Mouse (Mus musculus) heart, postnatal 0 days (tissue): ENCODE measurements around the gene 4930442H23Rik. TPM values are rescaled to one million over a fixed set of nuclear protein-coding genes. Genes with fewer than 3 reads are reported as not detected.

ENCODE experiments used
- ATAC-seq: fragments of 200-750 bp; cut with Nextera tagmentation; 2 replicates; pipeline ENCODE4 v1.8.0; 2017; ENCODE audit warnings: low read depth, moderate number of reproducible peaks, moderate library complexity; ENCODE audit not compliant: insufficient read depth
- DNase-seq: peaks from one replicate; pipeline ENCODE4 v3.0.0-alpha.2; 2016; ENCODE audit warnings: low spot score
- H3K27ac ChIP-seq: fragments of 300-500 bp; sonication (generic); 2 replicates; pipeline ENCODE4 v1.5.1; 2014; ENCODE audit warnings: low read depth, mild to moderate bottlenecking
- H3K27me3 ChIP-seq: fragments of 300-500 bp; sonication (generic); 2 replicates; pipeline ENCODE4 v1.6.1; 2014; ENCODE audit warnings: low read length, mixed read lengths; ENCODE audit not compliant: control insufficient read depth, insufficient read depth
- H3K36me3 ChIP-seq: fragments of 300-500 bp; sonication (generic); replicated peaks from 2 replicates; pipeline ENCODE4 v1.6.1; 2014; ENCODE audit warnings: low read length, mixed read lengths; ENCODE audit not compliant: control insufficient read depth, insufficient read depth
- H3K4me1 ChIP-seq: fragments of 300-500 bp; sonication (generic); 2 replicates; pipeline ENCODE4 v1.6.1; 2014; ENCODE audit warnings: antibody characterized with exemption; ENCODE audit not compliant: control insufficient read depth, insufficient read depth
- H3K4me2 ChIP-seq: fragments of 300-500 bp; sonication (generic); 2 replicates; pipeline ENCODE4 v1.6.1; 2014; ENCODE audit warnings: low read depth, mild to moderate bottlenecking, low read length, moderate library complexity
- H3K4me3 ChIP-seq: fragments of 300-500 bp; sonication (generic); 2 replicates; pipeline ENCODE4 v1.5.1; 2014; ENCODE audit warnings: low read depth, low read length
- H3K9ac ChIP-seq: fragments of 300-500 bp; sonication (generic); replicated peaks from 2 replicates; pipeline ENCODE4 v1.6.1; 2014; ENCODE audit warnings: low read depth, low read length, mixed read lengths
- H3K9me3 ChIP-seq: fragments of 300-500 bp; sonication (generic); replicated peaks from 2 replicates; pipeline ENCODE4 v1.6.1; 2016; ENCODE audit warnings: low read length; ENCODE audit not compliant: control insufficient read depth
- CTCF ChIP-seq: IDR thresholded peaks from 2 replicates; pipeline ENCODE4 v1.5.1; 2016; ENCODE audit warnings: antibody characterized with exemption, control low read depth, low read depth
- EP300 ChIP-seq: IDR thresholded peaks from 2 replicates; pipeline ENCODE4 v1.6.1; 2016; ENCODE audit warnings: antibody characterized with exemption, low read depth
- WGBS: fragments of 180-500 bp; shearing (Covaris S2); extraction: QIAGEN DNeasy Blood & Tissue Kit; methylation state at CpG from one replicate; pipeline ENCODE4 v1.1.7; 2014; 5-methylcytosine and 5-hydroxymethylcytosine counted together
- polyA plus RNA-seq: library from polyadenylated mRNA; unstranded; fragments of >200 nt; fragmentation: Nextera tagmentation; extraction: Ambion mirVana; gene quantifications from 2 replicates; pipeline ENCODE4 v1.2.1, GENCODE M21; 2015
- total RNA-seq: library from RNA; depleted of rRNA; stranded (reverse); fragments of >200 nt; gene quantifications from 2 replicates; pipeline ENCODE4 v1.2.3, GENCODE M21; 2014; ENCODE audit warnings: low replicate concordance

The 4930442H23Rik gene
- total and polyA plus RNA-seq, 2 experiments from 2014 or later: 0.12 TPM; not detected in 1

- no peaks in the 10 kb centered on the region for H3K9me3 ChIP-seq
- no peak overlapping the region for H3K9ac ChIP-seq
- H3K27ac ChIP-seq: no peak overlapping the region
- 88% methylated on average over 12 of the region's 12 CpGs for WGBS
- H3K4me3 ChIP-seq: no peak overlapping the region
- no peaks in the 10 kb centered on the region for H3K27me3 ChIP-seq
- no peak for TF ChIP-seq CTCF
- TF ChIP-seq EP300: no peak
- ATAC-seq (no peak), DNase-seq (no peak)
- 0 out of 2 replicates have a peak, but pooled peaks cover 5% of the 10 kb centered on the region for H3K4me1 ChIP-seq
- no peak overlapping the region for H3K4me2 ChIP-seq
- H3K36me3 ChIP-seq: peaks cover 71% of the 10 kb centered on the region
Measured at GRCm38 (mm10) chr10:81154313-81154712, 29.3 kb downstream of the 4930442H23Rik start.

GRCm38 (mm10) chr10:81152609-81153008 lies 31.0 kb downstream of the 4930442H23Rik start:
- H3K4me1 ChIP-seq: 0 out of 2 replicates have a peak, but pooled peaks cover 5% of the 10 kb centered on the region

GRCm38 (mm10) chr10:81151261-81151660 lies 32.4 kb downstream of the 4930442H23Rik start:
- no peak for DNase-seq
- Histone ChIP-seq H3K27ac (no peak overlapping the region; the same call in 1 of the 2 replicates), H3K9me3 (no peaks in the 10 kb centered on the region), H3K27me3 (no peaks in the 10 kb centered on the region), H3K4me3 (no peak overlapping the region), H3K36me3 (peaks cover 76% of the 10 kb centered on the region), H3K4me1 (0 out of 2 replicates have a peak, but pooled peaks cover 5% of the 10 kb centered on the region), H3K4me2 (no peak overlapping the region), H3K9ac (no peak overlapping the region)
- TF ChIP-seq EP300: no peak
- no peak for TF ChIP-seq CTCF
- ATAC-seq: no peak
- WGBS: 71% methylated on average over 6 of the region's 6 CpGs

More at GRCm38 (mm10) chr10:81152609-81153008, 31.0 kb downstream of the 4930442H23Rik start:
- Histone ChIP-seq H3K9me3 (no peaks in the 10 kb centered on the region), H3K4me2 (no peak overlapping the region), H3K36me3 (peaks cover 75% of the 10 kb centered on the region), H3K27me3 (no peaks in the 10 kb centered on the region), H3K4me3 (no peak overlapping the region), H3K9ac (no peak overlapping the region), H3K27ac (peak overlapping the region; percentile 63)
- WGBS: 45% methylated on average over 12 of the region's 12 CpGs
- TF ChIP-seq CTCF: no peak
- ATAC-seq: peak; percentile 43
- peak; percentile 62 for DNase-seq

- 59% methylated on average over 4 of the region's 4 CpGs for whole genome bisulfite sequencing
- DNase-seq (no peak), ATAC-seq (no peak)
- no peak for TF ChIP-seq EP300
- TF ChIP-seq CTCF: no peak
- Histone ChIP-seq H3K27me3 (no peaks in the 10 kb centered on the region), H3K9ac (no peak overlapping the region), H3K4me1 (peaks cover 17% of the 10 kb centered on the region), H3K36me3 (peaks cover 74% of the 10 kb centered on the region), H3K9me3 (no peaks in the 10 kb centered on the region), H3K27ac (no peak overlapping the region), H3K4me3 (no peak overlapping the region), H3K4me2 (no peak overlapping the region)
Measured at GRCm38 (mm10) chr10:81146296-81146695, 37.4 kb downstream of the 4930442H23Rik start.

- Histone ChIP-seq H3K4me1 (peaks cover 22% of the 10 kb centered on the region), H3K27ac (no peak overlapping the region), H3K4me2 (no peak overlapping the region), H3K36me3 (peaks cover 74% of the 10 kb centered on the region), H3K9ac (no peak overlapping the region), H3K27me3 (no peaks in the 10 kb centered on the region), H3K4me3 (no peak overlapping the region), H3K9me3 (no peaks in the 10 kb centered on the region)
- WGBS: 74% methylated on average over 7 of the region's 7 CpGs
- TF ChIP-seq CTCF (no peak), EP300 (no peak)
- no peak for DNase-seq
- ATAC-seq: no peak
Measured at GRCm38 (mm10) chr10:81145778-81146177, 37.9 kb downstream of the 4930442H23Rik start.

GRCm38 (mm10) chr10:81145307-81145706 lies 38.3 kb downstream of the 4930442H23Rik start:
- Histone ChIP-seq H3K27ac (no peak overlapping the region), H3K9me3 (no peaks in the 10 kb centered on the region), H3K4me2 (no peak overlapping the region), H3K9ac (no peak overlapping the region), H3K36me3 (peaks cover 72% of the 10 kb centered on the region), H3K27me3 (no peaks in the 10 kb centered on the region), H3K4me3 (no peak overlapping the region), H3K4me1 (peaks cover 27% of the 10 kb centered on the region)
- no peak for TF ChIP-seq CTCF
- TF ChIP-seq EP300: no peak
- DNase-seq: no peak
- WGBS: 89% methylated on average over 5 of the region's 6 CpGs
- ATAC-seq: no peak
